Mouse (Mus musculus) CH12.LX (cell line): ENCODE measurements around the gene Rnf225. TPM values are rescaled to one million over a fixed set of nuclear protein-coding genes. Genes with fewer than 3 reads are reported as not detected.
A peak's percentile ranks its signal among the peaks of the same experiment; 100 is the strongest.
"Not testable (repeated sequence)": the region's sequence is repeated elsewhere in the genome, so short reads cannot be mapped to it uniquely, and the experiment has no call there.

Experiments
- DNase-seq: peaks from one replicate; pipeline ENCODE4 v3.0.0-alpha.2; 2013; ENCODE audit errors: extremely low read depth
- H3K27ac ChIP-seq: 2 replicates; pipeline ENCODE4 v1.5.1; 2012; ENCODE audit warnings: low read depth, mild to moderate bottlenecking, control low read depth, moderate library complexity; ENCODE audit not compliant: insufficient read depth
- H3K27me3 ChIP-seq: replicated peaks from 2 replicates; pipeline ENCODE3; 2012; ENCODE audit warnings: inconsistent platforms
- H3K36me3 ChIP-seq, 2 experiments: replicated peaks in 1 of 2; 2 replicates each; pipeline versions ENCODE3 to v1.6.1; 2012; ENCODE audit warnings: inconsistent platforms in 1 of 2, low read length in 1 of 2, mild to moderate bottlenecking in 1 of 2, mixed read lengths in 1 of 2, moderate library complexity in 1 of 2; ENCODE audit not compliant: control insufficient read depth in 1 of 2, insufficient read depth in 1 of 2
- H3K4me1 ChIP-seq, 2 experiments: 2 replicates each; pipeline ENCODE4 v1.6.1; 2012; ENCODE audit warnings: inconsistent platforms in 1 of 2, moderate library complexity in 1 of 2; ENCODE audit not compliant: insufficient read depth in 2 of 2, control insufficient read depth in 1 of 2
- H3K4me2 ChIP-seq: 2 replicates; pipeline ENCODE4 v1.6.1; 2012; ENCODE audit warnings: low read depth, mild to moderate bottlenecking, control low read depth; ENCODE audit not compliant: poor library complexity, insufficient read depth, severe bottlenecking
- H3K4me3 ChIP-seq, 3 experiments: fragments of 150-350 bp in 1 of 3; sonication (generic) in 1 of 3; replicated peaks in 1 of 3; 2 replicates each; pipeline versions ENCODE3 to v1.5.1; 2011 to 2012; ENCODE audit warnings: low read depth in 2 of 3, low read length in 2 of 3, mild to moderate bottlenecking in 2 of 3, moderate library complexity in 2 of 3, control low read depth in 1 of 3, improper control_type of control experiment in 1 of 3, inconsistent platforms in 1 of 3, mixed read lengths in 1 of 3; ENCODE audit not compliant: poor library complexity in 1 of 3
- H3K79me2 ChIP-seq: replicated peaks from 2 replicates; pipeline ENCODE4 v1.6.1; 2012; ENCODE audit warnings: mild to moderate bottlenecking, moderate library complexity; ENCODE audit not compliant: control insufficient read depth, poor library complexity, insufficient read depth, severe bottlenecking; ENCODE audit errors: extremely low read depth
- H3K9ac ChIP-seq: 2 replicates; pipeline ENCODE4 v1.6.1; 2012; ENCODE audit warnings: low read depth, mild to moderate bottlenecking, control low read depth, moderate library complexity; ENCODE audit not compliant: insufficient read depth
- H3K9me3 ChIP-seq: replicated peaks from 2 replicates; pipeline ENCODE3; 2012; ENCODE audit warnings: low read length, inconsistent platforms, mixed read lengths
- CHD1 ChIP-seq: IDR thresholded peaks from 2 replicates; pipeline ENCODE4 v1.6.1; 2012; ENCODE audit warnings: low read depth, low read length, improper control_type of control experiment, inconsistent platforms
- CHD2 ChIP-seq: IDR thresholded peaks from 2 replicates; pipeline ENCODE4 v1.6.1; 2011; ENCODE audit warnings: low read length, improper control_type of control experiment
- CTCF ChIP-seq, 2 experiments: IDR thresholded peaks in 1 of 2; conservative IDR thresholded peaks in 1 of 2; 2 replicates each; pipeline ENCODE4 v1.5.1; 2011 to 2012; ENCODE audit warnings: low read depth in 2 of 2, low read length in 2 of 2, improper control_type of control experiment in 1 of 2, inconsistent platforms in 1 of 2, mild to moderate bottlenecking in 1 of 2, moderate library complexity in 1 of 2
- E2F4 ChIP-seq: IDR thresholded peaks from 2 replicates; pipeline ENCODE4 v1.6.1; 2011; ENCODE audit warnings: low read depth, low read length, improper control_type of control experiment; ENCODE audit not compliant: insufficient replicate concordance
- ELF1 ChIP-seq: IDR thresholded peaks from 2 replicates; pipeline ENCODE4 v1.6.1; 2014; ENCODE audit warnings: low read depth, mild to moderate bottlenecking, inconsistent platforms, low read length, improper control_type of control experiment
- EP300 ChIP-seq: IDR thresholded peaks from 2 replicates; pipeline ENCODE4 v1.6.1; 2011; ENCODE audit warnings: low read length, improper control_type of control experiment
- ETS1 ChIP-seq: conservative IDR thresholded peaks from 2 replicates; pipeline ENCODE4 v1.6.1; 2012; ENCODE audit warnings: low read depth, mild to moderate bottlenecking, inconsistent platforms, low read length, improper control_type of control experiment, moderate library complexity
- GABPA ChIP-seq: IDR thresholded peaks from 2 replicates; pipeline ENCODE4 v1.6.1; 2012; ENCODE audit warnings: low read depth, low read length, improper control_type of control experiment, inconsistent platforms; ENCODE audit not compliant: insufficient replicate concordance
- HCFC1 ChIP-seq: IDR thresholded peaks from 2 replicates; pipeline ENCODE4 v1.6.1; 2012; ENCODE audit warnings: low read depth, mild to moderate bottlenecking, inconsistent platforms, low read length, improper control_type of control experiment
- IRF4 ChIP-seq: IDR thresholded peaks from 2 replicates; pipeline ENCODE4 v1.6.1; 2014; ENCODE audit warnings: low read depth, mild to moderate bottlenecking, inconsistent platforms, low read length, improper control_type of control experiment
- KAT2A ChIP-seq: IDR thresholded peaks from 2 replicates; pipeline ENCODE4 v1.6.1; 2012; ENCODE audit warnings: low read length, improper control_type of control experiment, inconsistent platforms; ENCODE audit not compliant: insufficient replicate concordance
- MAFK ChIP-seq: IDR thresholded peaks from 2 replicates; pipeline ENCODE4 v1.6.1; 2011; ENCODE audit warnings: low read length, improper control_type of control experiment; ENCODE audit not compliant: insufficient replicate concordance
- MAZ ChIP-seq: IDR thresholded peaks from 2 replicates; pipeline ENCODE4 v1.6.1; 2012; ENCODE audit warnings: low read depth, mild to moderate bottlenecking, inconsistent platforms, low read length, improper control_type of control experiment, moderate library complexity
- MEF2A ChIP-seq: IDR thresholded peaks from 2 replicates; pipeline ENCODE4 v1.6.1; 2014; ENCODE audit warnings: low read depth, mild to moderate bottlenecking, inconsistent platforms, low read length, improper control_type of control experiment, borderline replicate concordance
- MXI1 ChIP-seq: IDR thresholded peaks from 2 replicates; pipeline ENCODE4 v1.6.1; 2011; ENCODE audit warnings: mild to moderate bottlenecking, low read depth, low read length, improper control_type of control experiment
- NRF1 ChIP-seq: IDR thresholded peaks from 2 replicates; pipeline ENCODE4 v1.6.1; 2014; ENCODE audit warnings: low read depth, mild to moderate bottlenecking, inconsistent platforms, low read length, improper control_type of control experiment, moderate library complexity
- RAD21 ChIP-seq: IDR thresholded peaks from 2 replicates; pipeline ENCODE4 v1.6.1; 2011; ENCODE audit warnings: low read depth, mild to moderate bottlenecking, low read length, improper control_type of control experiment, moderate library complexity
- RCOR1 ChIP-seq: conservative IDR thresholded peaks from 2 replicates; pipeline ENCODE4 v1.6.1; 2012; ENCODE audit warnings: low read depth, mild to moderate bottlenecking, inconsistent platforms, low read length, improper control_type of control experiment
- SIN3A ChIP-seq: IDR thresholded peaks from 2 replicates; pipeline ENCODE4 v1.6.1; 2012; ENCODE audit warnings: low read length, improper control_type of control experiment, inconsistent platforms
- SMC3 ChIP-seq: IDR thresholded peaks from 2 replicates; pipeline ENCODE4 v1.6.1; 2011; ENCODE audit warnings: low read depth, low read length, improper control_type of control experiment
- TBP ChIP-seq: conservative IDR thresholded peaks from 2 replicates; pipeline ENCODE4 v1.6.1; 2011; ENCODE audit warnings: low read depth, low read length, improper control_type of control experiment
- USF1 ChIP-seq: IDR thresholded peaks from 2 replicates; pipeline ENCODE4 v1.6.1; 2014; ENCODE audit warnings: low read depth, mild to moderate bottlenecking, inconsistent platforms, low read length, improper control_type of control experiment
- USF2 ChIP-seq: conservative IDR thresholded peaks from 2 replicates; pipeline ENCODE4 v1.6.1; 2011; ENCODE audit warnings: low read depth, low read length, improper control_type of control experiment
- ZC3H11A ChIP-seq: IDR thresholded peaks from 2 replicates; pipeline ENCODE4 v1.6.1; 2012; ENCODE audit warnings: low read depth, mild to moderate bottlenecking, inconsistent platforms, low read length, improper control_type of control experiment
- ZMIZ1 ChIP-seq: IDR thresholded peaks from 2 replicates; pipeline ENCODE4 v1.6.1; 2012; ENCODE audit warnings: low read depth, mild to moderate bottlenecking, inconsistent platforms, low read length, improper control_type of control experiment
- dilution Hi-C: fragments of 300-500 bp; cut with MboI; formaldehyde crosslinking; loops from 2 replicates; pipeline ENCODE4 v1.14.3; 2020; ENCODE audit warnings: low sequenced_read_pairs; ENCODE audit not compliant: extremely low pct_unique_long_range_greater_than_20kb, extremely low pct_ligation_motif_present
- in situ Hi-C: fragments of 300-500 bp; cut with MboI; formaldehyde crosslinking; loops from 3 replicates; pipeline ENCODE4 v1.14.3; 2019; ENCODE audit warnings: low sequenced_read_pairs, low pct_ligation_motif_present, low pct_unique_long_range_greater_than_20kb, mixed read lengths
- polyA plus RNA-seq: library from polyadenylated mRNA; unstranded; fragments of >175 nt; gene quantifications from 2 replicates; pipeline ENCODE4 v1.2.1, GENCODE M21; 2012; ENCODE audit warnings: low read depth; ENCODE audit not compliant: insufficient read length
- total RNA-seq, 2 experiments: library from RNA; depleted of rRNA; stranded (reverse); fragments of 300-350 nt in 1 of 2; fragments of >200 nt in 1 of 2; gene quantifications; 2 replicates each; pipeline ENCODE4 v1.2.3; 2012 to 2014

The Rnf225 gene
- total and polyA plus RNA-seq, 3 experiments: 0.89 to 4.0 (median 1.1) TPM

- H3K9ac ChIP-seq, dilution Hi-C loops, DNase-seq, H3K9me3 ChIP-seq, H3K4me2 ChIP-seq, H3K4me3 ChIP-seq, H3K27me3 ChIP-seq, in situ Hi-C loops, H3K79me2 ChIP-seq, H3K27ac ChIP-seq, H3K36me3 ChIP-seq: not testable (repeated sequence)
- TF ChIP-seq HCFC1 (peak; percentile 51), IRF4 (peak; percentile 82), ETS1 (peak; percentile 99)
- peaks cover 3 to 14% of the 10 kb centered on the region in 2 experiments for H3K4me1 ChIP-seq
These were observed 10.1 kb downstream of the Rnf225 start for GRCm38 (mm10) chr7:12937254-12937803.

GRCm38 (mm10) chr7:12940599-12940998 is 13.4 kb downstream of the Rnf225 start:
- H3K4me3 ChIP-seq: no peak overlapping the region
- DNase-seq: peak; percentile 76
- H3K4me2 ChIP-seq: no peak overlapping the region
- dilution Hi-C loops: no loop called here
- no peaks in the 10 kb centered on the region for H3K27me3 ChIP-seq
- TF ChIP-seq CHD2 (peak; percentile 51; the same call in 1 of the 2 replicates), USF2 (no peak), EP300 (peak; percentile 10; the same call in 1 of the 2 replicates), MEF2A (peak; percentile 76), ETS1 (peak; percentile 62)
- H3K27ac ChIP-seq: no peak overlapping the region
- H3K9me3 ChIP-seq: no peaks in the 10 kb centered on the region
- no peaks in the 10 kb centered on the region for H3K36me3 ChIP-seq
- no peak overlapping the region for H3K9ac ChIP-seq
- in situ Hi-C loops: no loop called here
- H3K79me2 ChIP-seq: no peaks in the 10 kb centered on the region
- peaks cover 3 to 14% of the 10 kb centered on the region in 2 experiments for H3K4me1 ChIP-seq

- peak; percentile 64 for DNase-seq
- Histone ChIP-seq H3K9me3 (no peaks in the 10 kb centered on the region), H3K79me2 (no peaks in the 10 kb centered on the region), H3K36me3 (no peaks in the 10 kb centered on the region), H3K9ac (no peak overlapping the region), H3K4me1 (peaks cover 3 to 28% of the 10 kb centered on the region in 2 experiments), H3K4me2 (no peak overlapping the region), H3K4me3 (no peak overlapping the region), H3K27me3 (no peaks in the 10 kb centered on the region), H3K27ac (no peak overlapping the region)
- in situ Hi-C loops (no loop called here), dilution Hi-C loops (no loop called here)
- TF ChIP-seq USF2 (no peak), CHD1 (no peak), KAT2A (no peak), MXI1 (no peak), RAD21 (peak; percentile 35), ETS1 (no peak), MAFK (no peak), ZC3H11A (no peak), HCFC1 (no peak), SMC3 (peak; percentile 58), E2F4 (no peak), TBP (no peak), SIN3A (no peak), RCOR1 (no peak), EP300 (no peak), ZMIZ1 (no peak), ELF1 (no peak), NRF1 (no peak), IRF4 (no peak), MAZ (peak; percentile 71), GABPA (no peak), CHD2 (no peak), CTCF (conservative IDR thresholded peaks at IDR 0.05 in 1 of 2, IDR thresholded peaks at IDR 0.05 in 1 of 2; ENCODE audit: low read depth in 2 of 2, low read length in 2 of 2) (peak; percentile 57 to 67), USF1 (no peak)
These were observed 16.3 kb downstream of the Rnf225 start for GRCm38 (mm10) chr7:12943488-12943887.
